Mouse (Mus musculus): ENCODE measurements around the gene Ddr1. TPM values are rescaled to one million over a fixed set of nuclear protein-coding genes. Genes with fewer than 3 reads are reported as not detected.

Ddr1 gene
- polyA plus RNA-seq, 1 experiment from 2014 or later: 14.7 TPM

DNA sequence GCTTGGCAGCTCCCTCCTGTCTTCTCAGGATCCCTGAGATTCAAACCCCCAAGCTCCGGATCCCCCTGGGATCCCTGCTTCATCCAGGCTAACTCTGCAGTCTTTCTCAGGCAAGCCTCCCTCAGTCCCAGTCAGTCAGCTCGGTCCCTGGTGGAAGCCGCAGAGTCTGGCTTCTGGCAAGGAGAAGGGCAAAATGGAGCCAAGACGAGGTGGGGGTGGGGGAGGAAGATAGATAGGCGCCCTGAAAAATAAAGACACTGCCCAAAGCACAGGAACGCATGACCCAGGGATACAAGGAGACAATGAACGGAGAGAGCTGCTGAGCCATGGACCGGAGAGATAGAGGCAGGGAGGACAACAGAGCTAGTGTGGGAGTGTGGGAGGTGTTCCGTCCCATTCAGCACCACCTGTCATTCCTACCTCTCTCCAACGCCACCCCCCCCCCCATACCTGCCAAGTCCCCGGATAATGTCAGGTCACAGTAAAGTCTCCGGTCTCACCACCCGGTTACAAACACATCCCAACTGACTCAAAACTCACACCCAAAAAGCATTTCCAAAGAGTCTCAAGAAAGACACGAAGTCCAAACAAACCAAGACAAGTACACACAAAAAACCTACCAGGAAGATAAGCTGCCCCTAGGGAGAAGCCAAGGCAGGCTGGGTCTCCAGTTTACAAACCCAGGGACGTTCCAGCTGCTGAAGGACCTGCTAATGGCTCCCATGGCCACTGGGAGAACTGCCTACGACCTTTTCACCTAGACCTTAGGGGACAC, 3.0 kb downstream of the Ddr1 start:
- no peaks in the 10 kb centered on the region for H3K9me3 ChIP-seq (ENCODE audit: control insufficient read depth, low read length)
- H3K4me3 ChIP-seq (ENCODE audit: low read depth, low read length): peak overlapping the region; percentile 68
- ATAC-seq (ENCODE audit: insufficient number of reproducible peaks, low FRiP score, low TSS enrichment, low read depth): no peak
- peak overlapping the region; percentile 76 for H3K9ac ChIP-seq (ENCODE audit: low read length)
- H3K4me1 ChIP-seq (ENCODE audit: control insufficient read depth, insufficient read depth, low read length): peaks cover 34% of the 10 kb centered on the region
- 5% methylated on average over 16 of the region's 16 CpGs for WGBS
- H3K4me2 ChIP-seq (ENCODE audit: low read depth, severe bottlenecking): peak overlapping the region; percentile 97
- H3K27me3 ChIP-seq (ENCODE audit: control insufficient read depth, insufficient read depth, low read length): peaks cover 19% of the 10 kb centered on the region
- H3K36me3 ChIP-seq (ENCODE audit: control insufficient read depth, insufficient read depth, low read length): no peaks in the 10 kb centered on the region
- H3K27ac ChIP-seq (replicated peaks; ENCODE audit: low read depth, low read length): no peak overlapping the region; the same call in 1 of the 2 replicates
- peak; percentile 36 for DNase-seq (ENCODE audit: low spot score)

DNA sequence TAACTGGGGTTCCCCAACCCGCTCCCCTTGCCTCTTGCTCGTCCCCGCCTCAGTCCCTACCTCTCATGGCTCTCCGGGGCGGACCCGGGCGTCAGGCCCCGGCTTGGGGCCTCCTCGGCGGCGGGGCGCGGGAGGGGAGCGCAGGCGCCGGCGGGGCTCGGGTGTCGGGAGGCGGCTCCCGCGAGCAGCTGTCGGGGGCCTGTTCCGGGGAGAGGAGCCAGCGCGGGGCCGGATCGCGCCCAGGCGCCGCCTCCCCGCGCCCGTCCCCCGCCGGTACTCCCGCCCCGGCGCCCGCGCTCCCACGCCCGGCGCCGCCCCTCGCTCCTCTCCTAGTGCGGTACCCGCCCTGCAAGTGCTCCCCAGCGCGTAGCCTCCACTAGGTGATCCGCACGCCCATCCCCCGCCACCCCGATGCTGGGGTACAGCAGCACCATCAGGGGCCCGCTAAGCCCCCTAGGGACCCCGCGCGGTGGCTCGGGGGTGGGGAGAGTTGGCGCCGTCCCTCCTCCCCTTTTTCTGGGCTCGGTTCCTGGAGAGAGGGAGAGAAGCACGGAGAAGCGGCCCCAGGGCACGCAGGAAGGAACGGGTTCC, 4.0 kb downstream of the Ddr1 start:
- Histone ChIP-seq H3K36me3 (ENCODE audit: control insufficient read depth, insufficient read depth, low read length) (0 out of 2 replicates have a peak, but pooled peaks cover under 1% of the 10 kb centered on the region), H3K27me3 (ENCODE audit: control insufficient read depth, insufficient read depth, low read length) (peaks cover 19% of the 10 kb centered on the region), H3K4me3 (ENCODE audit: low read depth, low read length) (peak overlapping the region; percentile 68), H3K4me1 (ENCODE audit: control insufficient read depth, insufficient read depth, low read length) (peaks cover 34% of the 10 kb centered on the region), H3K9me3 (ENCODE audit: control insufficient read depth, low read length) (0 out of 2 replicates have a peak, but pooled peaks cover under 1% of the 10 kb centered on the region), H3K27ac (replicated peaks; ENCODE audit: low read depth, low read length) (peak overlapping the region; percentile 52; the same call in 1 of the 2 replicates), H3K9ac (ENCODE audit: low read length) (peak overlapping the region; percentile 76), H3K4me2 (ENCODE audit: low read depth, severe bottlenecking) (peak overlapping the region; percentile 97)
- WGBS: under 1% methylated on average over 34 of the region's 66 CpGs
- peak; percentile 68 for DNase-seq (ENCODE audit: low spot score)
- ATAC-seq (ENCODE audit: insufficient number of reproducible peaks, low FRiP score, low TSS enrichment, low read depth): no peak

DNA sequence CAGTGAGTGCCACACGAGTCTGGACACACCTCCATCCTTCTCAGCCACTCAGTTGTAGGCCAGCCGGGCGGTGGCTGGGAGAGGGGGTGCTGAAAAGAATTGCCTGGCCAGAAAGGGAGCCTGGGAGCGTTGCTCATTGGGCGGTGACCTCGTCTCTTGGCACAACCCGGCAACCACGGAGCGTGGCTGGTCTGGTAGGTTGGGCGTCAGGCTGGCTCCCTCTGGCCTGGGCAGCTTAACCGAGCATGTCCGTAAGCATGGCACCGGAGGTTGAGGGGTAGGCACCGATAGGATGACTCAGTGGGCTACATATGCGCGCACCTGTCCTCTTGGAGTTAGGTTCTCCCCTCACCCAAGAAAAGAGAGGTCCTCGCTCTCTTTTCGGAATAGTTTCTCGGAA, 4.5 kb downstream of the Ddr1 start:
- H3K9me3 ChIP-seq (ENCODE audit: control insufficient read depth, low read length): 0 out of 2 replicates have a peak, but pooled peaks cover 2% of the 10 kb centered on the region
- no peak for ATAC-seq (ENCODE audit: insufficient number of reproducible peaks, low FRiP score, low TSS enrichment, low read depth)
- H3K9ac ChIP-seq (ENCODE audit: low read length): peak overlapping the region; percentile 76
- 4% methylated on average over 19 of the region's 19 CpGs for WGBS
- H3K27me3 ChIP-seq (ENCODE audit: control insufficient read depth, insufficient read depth, low read length): peaks cover 19% of the 10 kb centered on the region
- no peak overlapping the region for H3K27ac ChIP-seq (replicated peaks; ENCODE audit: low read depth, low read length)
- 0 out of 2 replicates have a peak, but pooled peaks cover 3% of the 10 kb centered on the region for H3K36me3 ChIP-seq (ENCODE audit: control insufficient read depth, insufficient read depth, low read length)
- DNase-seq (ENCODE audit: low spot score): peak; percentile 47
- H3K4me2 ChIP-seq (ENCODE audit: low read depth, severe bottlenecking): peak overlapping the region; percentile 97
- peak overlapping the region; percentile 68 for H3K4me3 ChIP-seq (ENCODE audit: low read depth, low read length)
- H3K4me1 ChIP-seq (ENCODE audit: control insufficient read depth, insufficient read depth, low read length): peaks cover 33% of the 10 kb centered on the region

DNA sequence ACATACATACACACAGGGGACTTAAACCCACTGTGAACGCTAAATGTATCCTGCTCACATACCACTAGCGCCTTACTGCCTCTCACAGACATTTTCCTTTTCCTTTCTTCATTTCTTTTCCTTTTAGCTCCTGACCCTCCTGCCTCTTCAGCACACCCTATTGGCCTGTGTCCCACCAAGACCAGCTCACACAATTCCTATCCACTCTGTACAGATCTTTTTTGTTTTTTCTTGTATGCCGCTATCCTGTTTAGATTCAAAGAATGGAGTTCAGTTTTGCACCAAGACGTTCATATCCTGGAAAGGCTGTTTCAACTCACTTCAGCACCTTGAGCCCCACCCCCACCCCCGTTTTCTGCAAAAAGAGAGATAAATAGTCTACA, 5.9 kb downstream of the Ddr1 start:
- Histone ChIP-seq H3K27me3 (ENCODE audit: control insufficient read depth, insufficient read depth, low read length) (peaks cover 19% of the 10 kb centered on the region), H3K4me1 (ENCODE audit: control insufficient read depth, insufficient read depth, low read length) (peaks cover 22% of the 10 kb centered on the region), H3K9ac (ENCODE audit: low read length) (no peak overlapping the region), H3K4me3 (ENCODE audit: low read depth, low read length) (no peak overlapping the region), H3K36me3 (ENCODE audit: control insufficient read depth, insufficient read depth, low read length) (0 out of 2 replicates have a peak, but pooled peaks cover 3% of the 10 kb centered on the region), H3K9me3 (ENCODE audit: control insufficient read depth, low read length) (0 out of 2 replicates have a peak, but pooled peaks cover 2% of the 10 kb centered on the region), H3K27ac (replicated peaks; ENCODE audit: low read depth, low read length) (no peak overlapping the region), H3K4me2 (ENCODE audit: low read depth, severe bottlenecking) (peak overlapping the region; percentile 28)
- no peak for DNase-seq (ENCODE audit: low spot score)
- WGBS: 45% methylated on average over 5 of the region's 5 CpGs
- no peak for ATAC-seq (ENCODE audit: insufficient number of reproducible peaks, low FRiP score, low TSS enrichment, low read depth)

DNA sequence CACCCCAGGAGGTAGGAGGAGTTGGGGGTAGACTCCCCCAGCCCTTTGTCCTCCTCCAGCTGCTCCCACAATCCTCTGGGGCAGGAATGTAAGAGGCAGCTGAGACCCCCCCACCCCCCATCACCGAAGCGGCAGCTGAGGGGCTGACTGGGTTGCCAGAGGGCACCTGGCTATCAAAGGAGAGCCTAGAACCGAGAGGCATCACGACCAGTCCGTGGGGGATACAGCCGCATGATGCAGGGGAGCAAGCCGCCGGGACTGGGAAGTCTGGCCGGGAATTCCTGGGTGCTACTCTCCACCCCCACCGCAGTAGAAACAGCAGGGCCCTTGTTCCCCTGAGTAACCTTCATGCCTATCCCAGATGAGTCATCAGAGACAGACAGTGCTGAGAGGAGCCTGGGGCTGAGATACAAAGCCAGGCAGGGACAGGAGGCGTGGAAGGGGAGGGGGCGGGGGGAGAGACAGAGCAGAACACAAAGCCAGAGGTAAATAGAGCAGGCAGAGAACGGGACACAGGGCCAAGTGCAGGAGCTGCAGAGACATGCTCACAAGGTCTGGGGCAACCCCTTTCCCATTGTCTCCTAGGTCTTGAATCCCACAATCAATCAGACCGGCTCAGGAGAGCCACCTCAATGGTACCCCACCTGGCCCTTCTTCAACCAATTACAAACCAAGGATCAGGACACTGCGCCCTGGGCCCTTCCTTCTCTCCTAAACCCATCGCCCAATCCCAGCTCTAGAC, 6.5 kb downstream of the Ddr1 start:
- H3K27me3 ChIP-seq (ENCODE audit: control insufficient read depth, insufficient read depth, low read length): peaks cover 19% of the 10 kb centered on the region
- ATAC-seq (ENCODE audit: insufficient number of reproducible peaks, low FRiP score, low TSS enrichment, low read depth) (no peak; the same call in 1 of the 2 replicates), DNase-seq (ENCODE audit: low spot score) (peak; percentile 26)
- H3K36me3 ChIP-seq (ENCODE audit: control insufficient read depth, insufficient read depth, low read length): peaks cover 4% of the 10 kb centered on the region; the same call in 1 of the 2 replicates
- peak overlapping the region; percentile 2; the same call in 1 of the 2 replicates for H3K4me3 ChIP-seq (ENCODE audit: low read depth, low read length)
- H3K9ac ChIP-seq (ENCODE audit: low read length): 0 out of 2 replicates have a peak overlapping the region, but pooled peaks have one; percentile 35
- H3K4me2 ChIP-seq (ENCODE audit: low read depth, severe bottlenecking): peak overlapping the region; percentile 28
- WGBS: 9% methylated on average over 16 of the region's 16 CpGs
- 0 out of 2 replicates have a peak, but pooled peaks cover 2% of the 10 kb centered on the region for H3K9me3 ChIP-seq (ENCODE audit: control insufficient read depth, low read length)
- peaks cover 22% of the 10 kb centered on the region for H3K4me1 ChIP-seq (ENCODE audit: control insufficient read depth, insufficient read depth, low read length)
- no peak overlapping the region for H3K27ac ChIP-seq (replicated peaks; ENCODE audit: low read depth, low read length)

DNA sequence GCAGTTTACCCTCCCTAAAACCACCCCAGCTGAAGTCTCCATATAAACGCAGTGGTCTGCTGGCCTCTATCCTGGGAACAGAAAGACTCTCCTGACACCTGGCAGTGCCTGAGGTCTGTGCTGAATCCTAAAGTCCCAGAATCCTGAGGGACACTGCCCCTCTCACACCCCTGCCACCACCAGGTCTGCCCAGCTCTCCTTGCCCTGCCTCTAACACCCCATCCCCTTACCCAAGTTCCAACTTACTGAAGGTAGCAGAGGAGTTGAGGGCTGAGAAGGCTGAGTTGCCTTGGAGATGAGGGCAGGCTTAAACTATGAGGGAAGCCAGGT, 7.0 kb downstream of the Ddr1 start:
- DNase-seq (ENCODE audit: low spot score) (no peak), ATAC-seq (ENCODE audit: insufficient number of reproducible peaks, low FRiP score, low TSS enrichment, low read depth) (peak; percentile 14; the same call in 1 of the 2 replicates)
- Histone ChIP-seq H3K27ac (replicated peaks; ENCODE audit: low read depth, low read length) (no peak overlapping the region), H3K27me3 (ENCODE audit: control insufficient read depth, insufficient read depth, low read length) (peaks cover 19% of the 10 kb centered on the region), H3K9ac (ENCODE audit: low read length) (no peak overlapping the region), H3K4me2 (ENCODE audit: low read depth, severe bottlenecking) (peak overlapping the region; percentile 28; the same call in 1 of the 2 replicates), H3K4me3 (ENCODE audit: low read depth, low read length) (no peak overlapping the region), H3K4me1 (ENCODE audit: control insufficient read depth, insufficient read depth, low read length) (peaks cover 20% of the 10 kb centered on the region), H3K9me3 (ENCODE audit: control insufficient read depth, low read length) (0 out of 2 replicates have a peak, but pooled peaks cover 2% of the 10 kb centered on the region), H3K36me3 (ENCODE audit: control insufficient read depth, insufficient read depth, low read length) (peaks cover 5% of the 10 kb centered on the region; the same call in 1 of the 2 replicates)
- WGBS: 28% methylated on average over 1 of the region's 1 CpGs

DNA sequence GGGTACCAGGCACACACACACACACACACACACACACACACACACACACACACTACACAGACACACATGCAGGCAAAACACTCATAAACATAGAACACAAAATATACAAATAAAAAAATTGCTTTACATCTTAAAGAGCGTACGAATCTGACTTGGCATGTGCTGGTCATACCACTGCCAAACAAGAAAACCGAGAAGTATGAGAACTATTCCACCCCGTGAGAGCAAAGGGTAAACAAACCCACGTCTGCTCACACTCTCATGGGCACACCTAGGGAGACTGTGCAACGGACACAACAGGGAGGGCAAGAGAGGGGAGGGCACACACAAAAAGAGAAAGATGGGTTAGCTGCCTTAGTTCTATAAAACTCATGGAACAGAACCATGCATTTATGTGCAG, 7.7 kb downstream of the Ddr1 start:
- H3K4me3 ChIP-seq (ENCODE audit: low read depth, low read length): no peak overlapping the region
- H3K9me3 ChIP-seq (ENCODE audit: control insufficient read depth, low read length): 0 out of 2 replicates have a peak, but pooled peaks cover 2% of the 10 kb centered on the region
- H3K4me1 ChIP-seq (ENCODE audit: control insufficient read depth, insufficient read depth, low read length): peaks cover 13% of the 10 kb centered on the region
- 73% methylated on average over 6 of the region's 6 CpGs for WGBS
- H3K27me3 ChIP-seq (ENCODE audit: control insufficient read depth, insufficient read depth, low read length): peaks cover 17% of the 10 kb centered on the region
- ATAC-seq (ENCODE audit: insufficient number of reproducible peaks, low FRiP score, low TSS enrichment, low read depth) (no peak), DNase-seq (ENCODE audit: low spot score) (no peak)
- H3K9ac ChIP-seq (ENCODE audit: low read length): no peak overlapping the region
- no peak overlapping the region for H3K27ac ChIP-seq (replicated peaks; ENCODE audit: low read depth, low read length)
- H3K36me3 ChIP-seq (ENCODE audit: control insufficient read depth, insufficient read depth, low read length): peaks cover 5% of the 10 kb centered on the region; the same call in 1 of the 2 replicates
- no peak overlapping the region for H3K4me2 ChIP-seq (ENCODE audit: low read depth, severe bottlenecking)

DNA sequence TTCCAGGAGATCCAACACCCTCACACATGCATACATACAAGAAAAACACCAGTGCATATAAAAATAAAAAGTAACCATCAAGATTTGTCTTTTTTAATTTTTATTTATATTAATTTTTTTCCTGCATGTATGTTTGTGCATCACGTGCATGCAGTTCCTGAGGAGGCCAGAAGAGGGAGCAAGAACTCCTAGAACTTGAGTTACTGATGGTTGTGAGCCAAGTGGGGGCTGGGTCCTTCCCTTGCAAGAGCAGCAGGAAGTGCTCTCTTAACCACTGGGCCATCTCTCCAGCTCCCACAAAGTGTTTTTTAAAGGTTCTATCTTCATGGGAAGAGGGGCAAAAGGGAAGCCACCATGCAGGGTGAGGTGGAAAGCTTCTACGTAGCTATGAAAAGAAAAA, 9.1 kb downstream of the Ddr1 start:
- H3K27me3 ChIP-seq (ENCODE audit: control insufficient read depth, insufficient read depth, low read length): peaks cover 16% of the 10 kb centered on the region
- no peak overlapping the region for H3K4me2 ChIP-seq (ENCODE audit: low read depth, severe bottlenecking)
- peaks cover 12% of the 10 kb centered on the region for H3K4me1 ChIP-seq (ENCODE audit: control insufficient read depth, insufficient read depth, low read length)
- DNase-seq (ENCODE audit: low spot score) (peak; percentile 48), ATAC-seq (ENCODE audit: insufficient number of reproducible peaks, low FRiP score, low TSS enrichment, low read depth) (no peak)
- no peak overlapping the region for H3K4me3 ChIP-seq (ENCODE audit: low read depth, low read length)
- H3K9ac ChIP-seq (ENCODE audit: low read length): no peak overlapping the region
- 91% methylated on average over 2 of the region's 2 CpGs for WGBS
- H3K27ac ChIP-seq (replicated peaks; ENCODE audit: low read depth, low read length): no peak overlapping the region
- H3K9me3 ChIP-seq (ENCODE audit: control insufficient read depth, low read length): 0 out of 2 replicates have a peak, but pooled peaks cover 2% of the 10 kb centered on the region
- H3K36me3 ChIP-seq (ENCODE audit: control insufficient read depth, insufficient read depth, low read length): peaks cover 7% of the 10 kb centered on the region; the same call in 1 of the 2 replicates

Data from limb, embryonic 11.5 days (tissue).